Mouse (Mus musculus): ENCODE data around the gene Shank2. TPM values are rescaled to one million over a fixed set of nuclear protein-coding genes. Genes with fewer than 3 reads are reported as not detected.

Shank2 gene
- polyA plus RNA-seq, 1 experiment from 2014 or later = not detected

- 80% methylated on average over 2 of the region's 2 CpGs for WGBS (ENCODE audit: missing documents)
- H3K27ac ChIP-seq = no peak overlapping the region
- H3K79me2 ChIP-seq (ENCODE audit: inconsistent target) = no peaks in the 10 kb centered on the region
- no peaks in the 10 kb centered on the region for H3K36me3 ChIP-seq (ENCODE audit: inconsistent target)
- H3K4me3 ChIP-seq (ENCODE audit: inconsistent target) = no peak overlapping the region
Observed at GRCm38 (mm10) chr7:144143941-144144340, 142.2 kb downstream of the Shank2 start.

- Histone ChIP-seq H3K4me3 (ENCODE audit: inconsistent target) (no peak overlapping the region), H3K79me2 (ENCODE audit: inconsistent target) (no peaks in the 10 kb centered on the region), H3K27ac (no peak overlapping the region), H3K36me3 (ENCODE audit: inconsistent target) (no peaks in the 10 kb centered on the region)
- 82% methylated on average over 4 of the region's 4 CpGs for WGBS (ENCODE audit: missing documents)
Observed at GRCm38 (mm10) chr7:144148111-144148510, 146.4 kb downstream of the Shank2 start.

GRCm38 (mm10) chr7:144153124-144153523 is 151.4 kb downstream of the Shank2 start:
- Histone ChIP-seq H3K27ac (no peak overlapping the region), H3K4me3 (ENCODE audit: inconsistent target) (no peak overlapping the region), H3K79me2 (ENCODE audit: inconsistent target) (no peaks in the 10 kb centered on the region), H3K36me3 (ENCODE audit: inconsistent target) (no peaks in the 10 kb centered on the region)
- 83% methylated on average over 4 of the region's 4 CpGs for WGBS (ENCODE audit: missing documents)

- no peaks in the 10 kb centered on the region for H3K79me2 ChIP-seq (ENCODE audit: inconsistent target)
- H3K36me3 ChIP-seq (ENCODE audit: inconsistent target) = no peaks in the 10 kb centered on the region
- H3K27ac ChIP-seq = no peak overlapping the region
- no peak overlapping the region for H3K4me3 ChIP-seq (ENCODE audit: inconsistent target)
- WGBS (ENCODE audit: missing documents) = 87% methylated on average over 8 of the region's 8 CpGs
Observed at GRCm38 (mm10) chr7:144153682-144154081, 152.0 kb downstream of the Shank2 start.

- H3K79me2 ChIP-seq (ENCODE audit: inconsistent target) = no peaks in the 10 kb centered on the region
- no peaks in the 10 kb centered on the region for H3K36me3 ChIP-seq (ENCODE audit: inconsistent target)
- no peak overlapping the region for H3K27ac ChIP-seq
- no peak overlapping the region for H3K4me3 ChIP-seq (ENCODE audit: inconsistent target)
- WGBS (ENCODE audit: missing documents) = 83% methylated on average over 8 of the region's 8 CpGs
Observed at GRCm38 (mm10) chr7:144157936-144158335, 156.2 kb downstream of the Shank2 start.

- Histone ChIP-seq H3K27ac (no peak overlapping the region), H3K79me2 (ENCODE audit: inconsistent target) (no peaks in the 10 kb centered on the region), H3K4me3 (ENCODE audit: inconsistent target) (no peak overlapping the region), H3K36me3 (ENCODE audit: inconsistent target) (no peaks in the 10 kb centered on the region)
- 83% methylated on average over 6 of the region's 8 CpGs for WGBS (ENCODE audit: missing documents)
Observed at GRCm38 (mm10) chr7:144159556-144159955, 157.8 kb downstream of the Shank2 start.

- Histone ChIP-seq H3K4me3 (ENCODE audit: inconsistent target) (no peak overlapping the region), H3K27ac (no peak overlapping the region)
- 65% methylated on average over 2 of the region's 2 CpGs for WGBS (ENCODE audit: missing documents)
Observed at GRCm38 (mm10) chr7:144160066-144160465, 158.3 kb downstream of the Shank2 start.

GRCm38 (mm10) chr7:144160646-144161249 is 159.0 kb downstream of the Shank2 start:
- H3K36me3 ChIP-seq (ENCODE audit: inconsistent target) = no peaks in the 10 kb centered on the region
- WGBS (ENCODE audit: missing documents) = 83% methylated on average over 15 of the region's 15 CpGs
- no peak overlapping the region for H3K27ac ChIP-seq
- no peaks in the 10 kb centered on the region for H3K79me2 ChIP-seq (ENCODE audit: inconsistent target)
- no peak overlapping the region for H3K4me3 ChIP-seq (ENCODE audit: inconsistent target)

More at GRCm38 (mm10) chr7:144160066-144160465, 158.3 kb downstream of the Shank2 start:
- H3K36me3 ChIP-seq (ENCODE audit: inconsistent target) = no peaks in the 10 kb centered on the region
- H3K79me2 ChIP-seq (ENCODE audit: inconsistent target) = no peaks in the 10 kb centered on the region

- H3K36me3 ChIP-seq (ENCODE audit: inconsistent target) = no peaks in the 10 kb centered on the region
- 81% methylated on average over 5 of the region's 5 CpGs for whole genome bisulfite sequencing (ENCODE audit: missing documents)
- no peaks in the 10 kb centered on the region for H3K79me2 ChIP-seq (ENCODE audit: inconsistent target)
- H3K4me3 ChIP-seq (ENCODE audit: inconsistent target) = no peak overlapping the region
- H3K27ac ChIP-seq = no peak overlapping the region
Observed at GRCm38 (mm10) chr7:144170272-144170671, 168.5 kb downstream of the Shank2 start.

GRCm38 (mm10) chr7:144170686-144171085 is 169.0 kb downstream of the Shank2 start:
- Histone ChIP-seq H3K27ac (no peak overlapping the region), H3K36me3 (ENCODE audit: inconsistent target) (no peaks in the 10 kb centered on the region), H3K79me2 (ENCODE audit: inconsistent target) (no peaks in the 10 kb centered on the region), H3K4me3 (ENCODE audit: inconsistent target) (no peak overlapping the region)
- WGBS (ENCODE audit: missing documents) = 77% methylated on average over 9 of the region's 9 CpGs

- WGBS (ENCODE audit: missing documents) = 81% methylated on average over 6 of the region's 6 CpGs
- no peak overlapping the region for H3K4me3 ChIP-seq (ENCODE audit: inconsistent target)
Observed at GRCm38 (mm10) chr7:144173869-144174268, 172.1 kb downstream of the Shank2 start.

GRCm38 (mm10) chr7:144174329-144174728 is 172.6 kb downstream of the Shank2 start:
- no peaks in the 10 kb centered on the region for H3K36me3 ChIP-seq (ENCODE audit: inconsistent target)
- H3K4me3 ChIP-seq (ENCODE audit: inconsistent target) = no peak overlapping the region
- H3K79me2 ChIP-seq (ENCODE audit: inconsistent target) = no peaks in the 10 kb centered on the region
- no peak overlapping the region for H3K27ac ChIP-seq
- WGBS (ENCODE audit: missing documents) = 76% methylated on average over 14 of the region's 14 CpGs

More at GRCm38 (mm10) chr7:144173869-144174268, 172.1 kb downstream of the Shank2 start:
- H3K27ac ChIP-seq = no peak overlapping the region
- no peaks in the 10 kb centered on the region for H3K36me3 ChIP-seq (ENCODE audit: inconsistent target)
- H3K79me2 ChIP-seq (ENCODE audit: inconsistent target) = no peaks in the 10 kb centered on the region

GRCm38 (mm10) chr7:144175025-144175424 is 173.3 kb downstream of the Shank2 start:
- H3K4me3 ChIP-seq (ENCODE audit: inconsistent target) = no peak overlapping the region
- no peak overlapping the region for H3K27ac ChIP-seq
- WGBS (ENCODE audit: missing documents) = 21% methylated on average over 7 of the region's 7 CpGs
- H3K36me3 ChIP-seq (ENCODE audit: inconsistent target) = no peaks in the 10 kb centered on the region
- H3K79me2 ChIP-seq (ENCODE audit: inconsistent target) = no peaks in the 10 kb centered on the region

- Histone ChIP-seq H3K36me3 (ENCODE audit: inconsistent target) (no peaks in the 10 kb centered on the region), H3K4me3 (ENCODE audit: inconsistent target) (no peak overlapping the region), H3K79me2 (ENCODE audit: inconsistent target) (no peaks in the 10 kb centered on the region), H3K27ac (no peak overlapping the region)
- 10% methylated on average over 40 of the region's 40 CpGs for WGBS (ENCODE audit: missing documents)
Observed at GRCm38 (mm10) chr7:144175481-144176233, 173.9 kb downstream of the Shank2 start.

GRCm38 (mm10) chr7:144176234-144176730 is 174.6 kb downstream of the Shank2 start:
- 19% methylated on average over 3 of the region's 3 CpGs for WGBS (ENCODE audit: missing documents)
- H3K36me3 ChIP-seq (ENCODE audit: inconsistent target) = no peaks in the 10 kb centered on the region
- no peak overlapping the region for H3K4me3 ChIP-seq (ENCODE audit: inconsistent target)
- H3K27ac ChIP-seq = no peak overlapping the region
- H3K79me2 ChIP-seq (ENCODE audit: inconsistent target) = no peaks in the 10 kb centered on the region
